Mouse (Mus musculus): ENCODE results near the gene Ano4.

The Ano4 gene

GRCm38 (mm10) chr10:88949649-88950296 is 394.8 kb downstream of the Ano4 start:
- DNase-seq (ENCODE audit: low spot score): no peak

All from urinary bladder, postnatal 14 days (tissue).